Mouse (Mus musculus): ENCODE measurements at regions not wholly inside any gene's neighbourhood (a gene's known extent, or its start where the extent isn't known, plus 50 kb on each side); places are given as distances from the start of the nearest gene placed in this dataset.

DNA sequence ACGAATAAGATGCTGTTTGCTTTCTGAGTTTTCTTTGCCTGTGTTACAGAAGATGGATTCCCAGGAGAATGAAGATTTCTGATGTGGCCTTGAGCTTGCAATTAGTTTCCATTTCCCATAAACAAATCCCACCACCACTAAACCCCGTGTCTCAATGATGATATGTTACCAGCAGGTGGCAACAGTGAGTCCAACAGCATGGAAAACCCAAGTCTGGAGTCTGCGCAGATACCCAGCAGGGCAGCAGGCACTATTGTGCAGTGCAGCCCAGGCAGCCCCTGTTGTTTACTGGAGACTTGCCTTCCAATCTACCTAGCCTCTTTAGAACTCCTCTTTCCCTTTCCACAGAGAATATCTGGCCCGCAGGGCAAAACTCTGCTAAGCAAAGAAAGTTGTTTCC, 62.7 kb downstream of the Bmp2 start:
- DNase-seq, result no peak

DNA sequence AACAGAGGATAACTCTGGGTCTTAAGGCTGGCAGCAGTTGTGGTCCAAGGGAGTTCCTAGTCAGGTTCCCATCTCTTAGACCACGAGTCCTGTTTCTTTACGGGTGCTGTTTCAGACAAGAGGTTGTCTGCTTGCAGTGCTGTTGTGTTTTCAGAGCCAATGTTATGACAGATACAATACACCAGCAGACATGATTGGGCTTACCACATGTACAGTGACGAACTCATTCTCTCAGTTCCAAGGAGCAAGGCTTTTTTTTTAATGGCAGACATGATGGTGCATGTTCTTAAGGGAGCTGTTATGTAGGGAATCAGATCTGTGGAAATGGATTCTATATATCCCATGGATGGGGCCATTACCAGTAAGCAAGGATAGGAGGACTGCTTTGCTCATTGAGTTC, 63.3 kb downstream of the Bmp2 start:
- no peak for DNase-seq

DNA sequence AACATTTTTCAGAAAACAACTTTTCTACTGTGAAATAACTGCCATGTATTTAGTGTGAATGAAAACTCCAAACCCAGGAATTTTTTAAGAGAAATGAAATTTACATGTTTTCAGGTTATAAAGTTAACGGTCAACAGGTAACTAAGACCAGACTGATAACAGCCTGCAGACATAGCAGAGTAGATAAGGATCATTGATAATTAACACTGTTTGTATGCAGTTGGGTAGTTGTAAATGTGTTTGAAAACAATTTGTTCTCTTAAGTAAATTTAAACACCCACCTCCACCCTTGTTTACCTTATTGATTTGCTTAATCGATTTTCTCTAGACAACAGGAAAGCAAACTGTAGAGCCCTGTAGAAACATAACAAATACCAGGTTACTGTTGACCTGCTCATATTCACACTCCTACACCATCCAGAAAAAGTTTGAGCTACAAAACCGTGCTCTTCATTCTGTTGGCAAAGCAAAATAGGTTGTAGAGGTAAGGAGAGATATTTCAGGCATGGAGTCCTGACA, 65.4 kb downstream of the Bmp2 start:
- no peak for DNase-seq

- DNase-seq, result no peak
Measured at GRCm38 (mm10) chr2:133622523-133622922, 70.6 kb downstream of the Bmp2 start.

- no peak for DNase-seq
Measured at GRCm38 (mm10) chr2:133625542-133625941, 73.6 kb downstream of the Bmp2 start.

GRCm38 (mm10) chr2:133628874-133629273, 76.9 kb downstream of the Bmp2 start:
- no peak for DNase-seq

DNA sequence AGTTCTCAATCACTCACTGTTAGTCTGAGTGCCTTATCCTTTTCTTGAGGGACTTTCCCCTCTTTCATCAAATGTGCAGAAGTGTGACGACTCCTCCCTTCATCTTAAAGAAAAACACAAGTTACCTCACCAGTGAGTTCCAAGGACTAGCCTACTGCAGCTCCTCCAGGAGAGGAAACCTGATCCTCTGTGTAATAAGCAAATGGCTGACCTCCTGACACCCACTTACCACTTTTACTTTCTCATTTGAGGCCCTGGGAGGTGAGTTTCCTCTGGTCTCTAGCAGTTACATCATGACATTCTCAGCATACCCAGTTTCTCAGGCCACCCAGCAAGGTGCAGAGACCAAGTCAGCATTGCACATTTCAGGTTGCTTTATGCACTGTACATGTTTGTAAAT, 83.5 kb downstream of the Bmp2 start:
- DNase-seq, result no peak

DNA sequence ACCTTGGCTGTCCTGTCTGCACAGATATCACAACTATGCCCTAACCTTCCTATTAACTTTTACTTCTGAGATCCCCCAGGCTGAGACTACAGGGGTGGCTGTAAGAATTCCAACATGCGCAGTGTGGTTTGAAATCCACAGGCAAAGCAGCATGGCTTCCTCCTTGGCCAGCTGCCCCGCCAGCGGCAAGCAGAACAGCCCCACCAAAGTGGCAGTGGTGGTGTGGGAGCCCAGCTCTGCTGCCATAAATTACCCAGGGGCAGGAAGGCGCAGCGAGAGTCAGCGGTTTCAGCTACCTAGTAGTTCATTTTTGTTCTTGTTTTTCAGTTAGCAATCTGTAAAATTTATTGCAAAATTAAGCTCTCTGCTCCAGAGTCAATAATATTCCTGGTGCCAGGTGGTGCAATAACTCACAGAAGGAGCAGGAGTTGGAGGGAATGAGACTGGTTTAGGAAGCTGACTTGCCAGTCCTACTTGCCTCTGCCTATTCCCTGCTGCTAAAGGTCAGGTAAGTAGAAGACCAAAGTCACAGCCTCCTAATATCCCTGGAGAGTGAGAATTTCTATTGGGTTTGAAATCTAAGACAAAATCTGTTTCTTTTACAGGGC, 98.0 kb downstream of the Bmp2 start:
- no peak for DNase-seq

DNA sequence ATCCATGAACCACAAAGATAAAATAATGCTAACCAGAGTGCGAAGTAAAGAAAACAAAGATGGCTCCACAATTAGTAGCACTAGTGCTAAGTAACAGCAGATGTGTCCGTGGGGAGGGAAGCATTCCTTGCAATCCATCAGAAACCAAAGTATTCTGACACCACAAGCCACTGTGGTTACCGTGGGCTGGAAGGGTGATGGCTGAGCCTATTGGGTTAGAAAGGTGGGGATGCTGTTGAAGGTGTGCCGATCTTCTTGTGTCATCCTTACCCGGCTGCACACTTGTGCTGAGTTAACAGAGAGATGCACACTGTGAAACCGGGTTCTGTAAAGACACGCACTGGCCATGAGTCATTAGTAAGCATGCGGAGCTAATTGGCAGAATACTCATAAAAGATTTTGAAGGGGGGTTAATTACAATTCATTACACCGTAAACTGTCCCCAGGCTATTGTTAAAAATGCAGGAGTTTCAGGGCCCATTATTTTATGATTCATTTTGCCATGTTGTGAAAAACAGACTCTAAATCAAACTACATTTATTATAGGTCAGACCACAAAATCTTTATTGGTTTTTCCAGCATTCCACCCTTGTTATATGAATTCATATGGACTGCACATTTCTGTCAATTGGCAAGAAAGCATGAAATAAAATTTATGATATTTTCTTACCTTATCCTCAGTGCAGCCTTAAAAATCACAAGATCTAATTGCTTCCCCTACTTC, 114.5 kb downstream of the Bmp2 start:
- no peak for DNase-seq

DNA sequence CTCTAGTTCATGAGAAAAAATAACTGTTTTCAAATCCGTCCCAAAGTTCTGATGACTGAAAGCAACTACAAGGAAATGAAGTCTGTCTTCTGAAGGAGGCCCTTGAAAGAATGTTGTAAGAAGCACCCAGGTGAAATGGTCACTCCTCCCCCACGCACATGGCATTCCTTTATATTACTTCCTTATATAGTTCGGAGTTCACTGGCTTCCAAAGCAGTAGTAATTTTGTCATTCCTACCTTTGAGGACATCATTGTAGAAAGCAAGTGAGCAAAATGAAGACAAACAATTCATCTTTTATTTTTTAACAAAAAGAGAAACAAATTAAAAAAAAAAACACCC, 115.1 kb downstream of the Bmp2 start:
- no peak for DNase-seq

GRCm38 (mm10) chr2:133669821-133670220, 117.9 kb downstream of the Bmp2 start:
- no peak for DNase-seq

- DNase-seq, result no peak
Measured at GRCm38 (mm10) chr2:133671528-133671927, 119.6 kb downstream of the Bmp2 start.

DNA sequence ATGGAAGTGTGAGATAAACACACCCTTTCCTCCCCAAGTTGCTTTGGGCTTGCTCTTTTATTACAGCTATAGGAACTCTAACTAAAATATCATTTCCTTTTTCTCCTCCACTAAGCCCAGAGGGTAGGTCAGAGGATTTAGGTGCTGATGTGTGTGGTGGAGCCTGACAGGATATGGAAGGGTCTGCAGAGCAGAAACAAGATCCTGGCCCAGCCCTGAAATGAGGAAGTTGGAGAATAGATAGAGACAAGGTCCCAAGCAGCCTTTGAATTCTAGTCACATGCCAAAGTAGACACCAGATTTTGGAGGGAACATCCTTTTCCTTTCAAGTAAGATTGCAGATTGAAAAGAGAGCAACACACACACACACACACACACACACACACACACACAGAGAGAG, 132.4 kb downstream of the Bmp2 start:
- no peak for DNase-seq

GRCm38 (mm10) chr2:133688121-133688787, 136.3 kb downstream of the Bmp2 start:
- DNase-seq, result no peak

DNA sequence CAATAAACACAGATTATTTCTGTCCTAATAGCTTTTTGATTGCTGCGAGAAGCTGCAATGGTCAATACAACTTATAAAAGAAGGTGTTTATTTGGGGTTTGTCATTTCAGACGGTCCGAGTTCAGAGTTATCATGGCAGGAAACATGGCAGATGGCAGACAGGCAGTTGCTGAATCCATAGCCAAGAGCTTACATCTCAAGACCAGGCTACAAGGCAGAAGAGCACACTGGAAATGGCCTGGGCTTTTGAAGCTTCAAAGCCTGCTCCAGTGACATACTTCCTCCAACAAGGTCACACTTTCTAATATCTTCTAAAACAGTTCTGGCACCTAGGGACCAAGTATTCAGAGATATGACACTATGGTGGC, 136.8 kb downstream of the Bmp2 start:
- no peak for DNase-seq

GRCm38 (mm10) chr2:133708735-133709584, 157.0 kb downstream of the Bmp2 start:
- no peak for DNase-seq

- DNase-seq, result no peak
Measured at GRCm38 (mm10) chr2:133716243-133716642, 164.3 kb downstream of the Bmp2 start.

GRCm38 (mm10) chr2:133717076-133717475, 165.1 kb downstream of the Bmp2 start:
- DNase-seq, result no peak

GRCm38 (mm10) chr2:133724310-133724709, 172.4 kb downstream of the Bmp2 start:
- DNase-seq, result peak; percentile 40

DNA sequence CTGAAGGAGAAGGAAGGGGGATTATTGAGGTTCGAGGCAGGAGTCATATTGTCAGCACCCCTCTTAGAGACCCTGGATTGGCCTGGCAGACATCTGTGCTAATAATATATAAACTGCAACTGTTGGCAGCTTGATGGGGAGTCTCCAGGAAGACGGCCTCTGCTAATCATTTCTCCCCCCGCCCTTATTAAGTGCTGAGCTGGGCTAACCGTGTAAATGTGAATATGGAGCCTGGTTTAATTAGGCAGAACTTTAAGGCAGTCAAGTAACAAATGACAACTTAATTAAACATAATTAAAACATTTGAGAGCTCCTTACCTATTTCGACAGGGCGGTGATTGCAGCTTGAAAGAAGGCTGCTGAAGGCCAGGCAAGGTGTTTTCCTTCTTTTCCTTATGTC, 172.8 kb downstream of the Bmp2 start:
- DNase-seq, result no peak

DNA sequence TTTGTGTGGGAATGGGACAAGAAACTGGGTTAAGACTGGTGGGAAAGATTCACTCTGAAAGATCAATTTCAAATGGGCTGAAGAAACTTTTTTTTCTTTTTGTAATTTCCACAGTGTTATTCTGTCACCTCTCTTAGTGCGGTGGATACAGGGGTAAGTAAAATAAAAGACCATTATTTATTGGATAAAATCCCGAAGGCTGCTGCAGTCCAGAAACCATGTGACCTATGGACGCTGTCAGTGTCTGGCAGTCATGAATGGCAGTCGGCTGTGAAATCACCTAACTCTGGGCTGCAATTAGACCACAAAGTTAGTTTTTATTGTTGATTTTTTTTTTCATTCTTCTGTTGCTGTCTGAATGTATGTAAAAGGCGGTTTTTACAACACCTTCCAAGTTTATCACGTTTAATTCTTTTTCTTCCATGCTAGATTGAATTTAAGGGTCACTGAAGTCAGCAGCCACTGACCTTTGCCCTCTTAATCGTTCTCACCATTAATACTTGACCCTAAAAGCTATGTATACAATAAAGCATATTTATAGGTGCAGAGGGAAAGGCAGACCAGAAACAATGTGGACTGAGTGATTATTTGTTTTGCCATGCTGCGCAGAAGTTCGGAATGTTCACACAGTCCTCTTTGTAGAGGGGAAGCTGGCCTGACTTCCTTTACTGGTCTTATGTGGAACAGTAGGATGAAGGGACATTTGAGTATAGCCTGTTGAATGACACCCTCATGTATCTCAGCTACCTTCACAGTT, 182.7 kb downstream of the Bmp2 start:
- DNase-seq, result no peak

GRCm38 (mm10) chr2:133738839-133739430, 187.0 kb downstream of the Bmp2 start:
- no peak for DNase-seq

All from right cerebral cortex, adult 18-20 months (tissue).